Mouse (Mus musculus): ENCODE data around the gene Defb22. TPM values are rescaled to one million over a fixed set of nuclear protein-coding genes. Genes with fewer than 3 reads are reported as not detected.
A peak's percentile ranks its signal among the peaks of the same experiment; 100 is the strongest.

Defb22 gene
- total and polyA plus RNA-seq, 2 experiments from 2014 or later = not detected

GRCm38 (mm10) chr2:152500204-152500862 lies 10.4 kb upstream of the Defb22 start:
- no peak overlapping the region for H3K4me3 ChIP-seq (ENCODE audit: low read depth, low read length)
- H3K9ac ChIP-seq (replicated peaks; ENCODE audit: low read depth, low read length) = no peak overlapping the region
- H3K4me2 ChIP-seq (ENCODE audit: low read depth, low read length) = no peak overlapping the region
- no peak for ATAC-seq (ENCODE audit: insufficient read depth, low read depth)
- 40% methylated on average over 7 of the region's 7 CpGs for WGBS
- H3K27ac ChIP-seq (ENCODE audit: low read depth) = no peak overlapping the region
- no peaks in the 10 kb centered on the region for H3K27me3 ChIP-seq (ENCODE audit: control insufficient read depth, insufficient read depth, low read length)
- TF ChIP-seq EP300 (IDR thresholded peaks at IDR 0.05; ENCODE audit: low read depth) (no peak), CTCF (IDR thresholded peaks at IDR 0.05; ENCODE audit: low read depth) (no peak)
- no peak for DNase-seq (ENCODE audit: low spot score)
- H3K36me3 ChIP-seq (replicated peaks; ENCODE audit: control insufficient read depth, insufficient read depth, low read length) = no peaks in the 10 kb centered on the region
- H3K9me3 ChIP-seq (replicated peaks; ENCODE audit: control insufficient read depth, low read length) = no peaks in the 10 kb centered on the region
- no peaks in the 10 kb centered on the region for H3K4me1 ChIP-seq (ENCODE audit: control insufficient read depth, insufficient read depth)

- ATAC-seq (ENCODE audit: insufficient read depth, low read depth) (no peak), DNase-seq (ENCODE audit: low spot score) (no peak)
- 65% methylated on average over 6 of the region's 6 CpGs for WGBS
- TF ChIP-seq CTCF (IDR thresholded peaks at IDR 0.05; ENCODE audit: low read depth) = no peak
- TF ChIP-seq EP300 (IDR thresholded peaks at IDR 0.05; ENCODE audit: low read depth) = no peak
- Histone ChIP-seq H3K4me2 (ENCODE audit: low read depth, low read length) (no peak overlapping the region), H3K9me3 (replicated peaks; ENCODE audit: control insufficient read depth, low read length) (no peaks in the 10 kb centered on the region), H3K27ac (ENCODE audit: low read depth) (no peak overlapping the region), H3K27me3 (ENCODE audit: control insufficient read depth, insufficient read depth, low read length) (no peaks in the 10 kb centered on the region), H3K9ac (replicated peaks; ENCODE audit: low read depth, low read length) (no peak overlapping the region), H3K4me3 (ENCODE audit: low read depth, low read length) (no peak overlapping the region), H3K36me3 (replicated peaks; ENCODE audit: control insufficient read depth, insufficient read depth, low read length) (no peaks in the 10 kb centered on the region), H3K4me1 (ENCODE audit: control insufficient read depth, insufficient read depth) (no peaks in the 10 kb centered on the region)
These were observed 8.1 kb upstream of the Defb22 start for GRCm38 (mm10) chr2:152498020-152498419.

- Histone ChIP-seq H3K4me2 (ENCODE audit: low read depth, low read length) (no peak overlapping the region), H3K4me1 (ENCODE audit: control insufficient read depth, insufficient read depth) (no peaks in the 10 kb centered on the region), H3K27ac (ENCODE audit: low read depth) (no peak overlapping the region), H3K36me3 (replicated peaks; ENCODE audit: control insufficient read depth, insufficient read depth, low read length) (no peaks in the 10 kb centered on the region), H3K9ac (replicated peaks; ENCODE audit: low read depth, low read length) (no peak overlapping the region), H3K4me3 (ENCODE audit: low read depth, low read length) (no peak overlapping the region), H3K9me3 (replicated peaks; ENCODE audit: control insufficient read depth, low read length) (no peaks in the 10 kb centered on the region), H3K27me3 (ENCODE audit: control insufficient read depth, insufficient read depth, low read length) (no peaks in the 10 kb centered on the region)
- DNase-seq (ENCODE audit: low spot score) (no peak), ATAC-seq (ENCODE audit: insufficient read depth, low read depth) (no peak)
- 77% methylated on average over 6 of the region's 6 CpGs for WGBS
- TF ChIP-seq EP300 (IDR thresholded peaks at IDR 0.05; ENCODE audit: low read depth) (no peak), CTCF (IDR thresholded peaks at IDR 0.05; ENCODE audit: low read depth) (no peak)
These were observed 3.2 kb upstream of the Defb22 start for GRCm38 (mm10) chr2:152493151-152493550.

GRCm38 (mm10) chr2:152487024-152487423 lies 2.9 kb downstream of the Defb22 start:
- TF ChIP-seq EP300 (IDR thresholded peaks at IDR 0.05; ENCODE audit: low read depth) (no peak), CTCF (IDR thresholded peaks at IDR 0.05; ENCODE audit: low read depth) (peak; percentile 21; the same call in 1 of the 2 replicates)
- WGBS = 69% methylated on average over 2 of the region's 2 CpGs
- Histone ChIP-seq H3K4me3 (ENCODE audit: low read depth, low read length) (no peak overlapping the region), H3K9me3 (replicated peaks; ENCODE audit: control insufficient read depth, low read length) (no peaks in the 10 kb centered on the region), H3K4me2 (ENCODE audit: low read depth, low read length) (no peak overlapping the region), H3K9ac (replicated peaks; ENCODE audit: low read depth, low read length) (no peak overlapping the region), H3K36me3 (replicated peaks; ENCODE audit: control insufficient read depth, insufficient read depth, low read length) (no peaks in the 10 kb centered on the region), H3K27me3 (ENCODE audit: control insufficient read depth, insufficient read depth, low read length) (no peaks in the 10 kb centered on the region), H3K4me1 (ENCODE audit: control insufficient read depth, insufficient read depth) (no peaks in the 10 kb centered on the region), H3K27ac (ENCODE audit: low read depth) (no peak overlapping the region)
- DNase-seq (ENCODE audit: low spot score) = no peak
- no peak for ATAC-seq (ENCODE audit: insufficient read depth, low read depth)

- H3K4me1 ChIP-seq (ENCODE audit: control insufficient read depth, insufficient read depth) = no peaks in the 10 kb centered on the region
These were observed 8.2 kb downstream of the Defb22 start for GRCm38 (mm10) chr2:152481726-152482125.

GRCm38 (mm10) chr2:152480881-152481280 lies 9.1 kb downstream of the Defb22 start:
- TF ChIP-seq CTCF (IDR thresholded peaks at IDR 0.05; ENCODE audit: low read depth) = no peak
- TF ChIP-seq EP300 (IDR thresholded peaks at IDR 0.05; ENCODE audit: low read depth) = no peak
- Histone ChIP-seq H3K36me3 (replicated peaks; ENCODE audit: control insufficient read depth, insufficient read depth, low read length) (no peaks in the 10 kb centered on the region), H3K4me3 (ENCODE audit: low read depth, low read length) (no peak overlapping the region), H3K4me1 (ENCODE audit: control insufficient read depth, insufficient read depth) (no peaks in the 10 kb centered on the region), H3K27ac (ENCODE audit: low read depth) (no peak overlapping the region), H3K27me3 (ENCODE audit: control insufficient read depth, insufficient read depth, low read length) (no peaks in the 10 kb centered on the region), H3K9me3 (replicated peaks; ENCODE audit: control insufficient read depth, low read length) (no peaks in the 10 kb centered on the region), H3K9ac (replicated peaks; ENCODE audit: low read depth, low read length) (no peak overlapping the region), H3K4me2 (ENCODE audit: low read depth, low read length) (no peak overlapping the region)
- DNase-seq (ENCODE audit: low spot score) (no peak), ATAC-seq (ENCODE audit: insufficient read depth, low read depth) (no peak)
- 53% methylated on average over 3 of the region's 3 CpGs for WGBS

More at GRCm38 (mm10) chr2:152481726-152482125, 8.2 kb downstream of the Defb22 start:
- H3K4me3 ChIP-seq (ENCODE audit: low read depth, low read length) = no peak overlapping the region
- ATAC-seq (ENCODE audit: insufficient read depth, low read depth) (no peak), DNase-seq (ENCODE audit: low spot score) (no peak)
- no peak for TF ChIP-seq CTCF (IDR thresholded peaks at IDR 0.05; ENCODE audit: low read depth)
- no peak for TF ChIP-seq EP300 (IDR thresholded peaks at IDR 0.05; ENCODE audit: low read depth)
- H3K27ac ChIP-seq (ENCODE audit: low read depth) = no peak overlapping the region
- H3K36me3 ChIP-seq (replicated peaks; ENCODE audit: control insufficient read depth, insufficient read depth, low read length) = no peaks in the 10 kb centered on the region
- H3K9ac ChIP-seq (replicated peaks; ENCODE audit: low read depth, low read length) = no peak overlapping the region
- WGBS = 81% methylated on average over 7 of the region's 7 CpGs
- no peaks in the 10 kb centered on the region for H3K9me3 ChIP-seq (replicated peaks; ENCODE audit: control insufficient read depth, low read length)
- H3K4me2 ChIP-seq (ENCODE audit: low read depth, low read length) = no peak overlapping the region
- no peaks in the 10 kb centered on the region for H3K27me3 ChIP-seq (ENCODE audit: control insufficient read depth, insufficient read depth, low read length)

All from heart, postnatal 0 days (tissue).